Mouse (Mus musculus) kidney, adult 2 months (tissue): Measurements from ENCODE around the gene Epn3.

Source experiments
- CTCF ChIP-seq: fragments of 200-500 bp; conservative IDR thresholded peaks from 2 replicates; pipeline ENCODE4 v1.5.1; 2011; ENCODE audit warnings: low read depth, mild to moderate bottlenecking, control low read depth, low read length, moderate library complexity, mixed read lengths; ENCODE audit not compliant: insufficient read depth, insufficient read length
- POLR2A ChIP-seq: fragments of 200-500 bp; IDR thresholded peaks from one replicate; pipeline ENCODE4 v1.6.1; 2011; ENCODE audit warnings: low read depth, low read length, control low read depth

- no peak for TF ChIP-seq POLR2A
- TF ChIP-seq CTCF: no peak
Measured at GRCm38 (mm10) chr11:94470391-94470790, 29.4 kb downstream of the Epn3 start.
